Mouse (Mus musculus): ENCODE data around the gene Vwce.

Vwce gene

GRCm38 (mm10) chr19:10645616-10646015 is 11.6 kb downstream of the Vwce start:
- no peak for DNase-seq

- no peak for DNase-seq
Observed at GRCm38 (mm10) chr19:10648156-10648555, 14.1 kb downstream of the Vwce start.

GRCm38 (mm10) chr19:10656058-10656457 is 22.0 kb downstream of the Vwce start:
- no peak for DNase-seq

GRCm38 (mm10) chr19:10657742-10658141 is 23.7 kb downstream of the Vwce start:
- DNase-seq = no peak

- DNase-seq = no peak
Observed at GRCm38 (mm10) chr19:10658406-10658805, 24.4 kb downstream of the Vwce start.

GRCm38 (mm10) chr19:10661373-10661772 is 27.4 kb downstream of the Vwce start:
- no peak for DNase-seq

- no peak for DNase-seq
Observed at GRCm38 (mm10) chr19:10661919-10662318, 27.9 kb downstream of the Vwce start.

- DNase-seq = no peak
Observed at GRCm38 (mm10) chr19:10662665-10663064, 28.7 kb downstream of the Vwce start.

GRCm38 (mm10) chr19:10665093-10665492 is 31.1 kb downstream of the Vwce start:
- DNase-seq = no peak

- peak; percentile 24 to 68 for DNase-seq
Observed at GRCm38 (mm10) chr19:10665499-10665898, 31.5 kb downstream of the Vwce start.

GRCm38 (mm10) chr19:10671319-10671718 is 37.3 kb downstream of the Vwce start:
- DNase-seq = no peak

- DNase-seq = no peak
Observed at GRCm38 (mm10) chr19:10671854-10672417, 37.9 kb downstream of the Vwce start.

- no peak for DNase-seq
Observed at GRCm38 (mm10) chr19:10673275-10673674, 39.3 kb downstream of the Vwce start.

- DNase-seq = no peak
Observed at GRCm38 (mm10) chr19:10676656-10677055, 42.6 kb downstream of the Vwce start.

GRCm38 (mm10) chr19:10677915-10678771 is 44.1 kb downstream of the Vwce start, which contains the start of gene Pga5:
Gene Pga5 (minus strand): TSS chr19:10678071.
- DNase-seq = peak; percentile 33 to 67

- no peak for DNase-seq
Observed at GRCm38 (mm10) chr19:10678772-10679067, 44.7 kb downstream of the Vwce start.

- no peak for DNase-seq
Observed at GRCm38 (mm10) chr19:10681571-10681970, 47.6 kb downstream of the Vwce start.

- no peak for DNase-seq
Observed at GRCm38 (mm10) chr19:10685081-10685480, 51.1 kb downstream of the Vwce start.

GRCm38 (mm10) chr19:10685727-10686126 is 51.7 kb downstream of the Vwce start:
- DNase-seq = no peak

GRCm38 (mm10) chr19:10688537-10689352 is 54.7 kb downstream of the Vwce start, which contains the start of gene Vps37c:
Gene Vps37c (plus strand): TSS chr19:10688735.
- peak; percentile 89 to 96 for DNase-seq

- DNase-seq = no peak
Observed at GRCm38 (mm10) chr19:10689470-10690166, 55.6 kb downstream of the Vwce start.

- DNase-seq = no peak
Observed at GRCm38 (mm10) chr19:10690336-10690735, 56.3 kb downstream of the Vwce start.

GRCm38 (mm10) chr19:10691121-10691520 is 57.1 kb downstream of the Vwce start:
- DNase-seq = no peak
